Mouse (Mus musculus): ENCODE data around the gene Cmtr1.

DNA sequence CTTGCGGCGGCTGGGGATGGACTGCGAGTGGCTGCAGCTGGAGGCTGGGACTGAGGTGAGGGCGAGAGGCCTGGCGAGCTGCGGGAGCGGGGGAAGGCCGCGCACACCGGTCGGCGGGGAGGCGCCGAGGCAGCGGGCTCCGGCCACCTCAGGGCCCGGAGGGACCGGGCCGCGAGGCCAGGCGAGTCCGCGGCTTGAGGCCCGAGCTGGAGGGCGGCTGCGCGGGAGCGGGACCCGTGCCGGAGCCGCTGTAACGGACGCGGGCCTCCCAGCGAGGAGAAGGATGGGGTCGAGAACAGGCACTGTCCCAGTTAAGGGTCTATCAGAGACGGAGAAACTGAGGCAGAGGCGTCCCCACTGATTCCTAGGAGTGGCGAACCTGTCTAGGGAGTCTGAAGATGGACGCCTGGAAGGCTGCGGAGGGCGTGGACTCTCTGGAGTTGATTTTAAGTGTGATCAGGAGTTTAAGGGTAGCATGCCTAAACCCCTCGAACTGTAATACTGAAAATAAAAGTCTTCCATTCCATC lies 45.3 kb upstream of the Cmtr1 start:
- TF ChIP-seq CTCF (conservative IDR thresholded peaks at IDR 0.05; ENCODE audit: insufficient read depth, insufficient read length, low read depth, low read length) (no peak), POLR2A (IDR thresholded peaks at IDR 0.05; ENCODE audit: low read depth, low read length) (no peak)

Measured in kidney, adult 2 months (tissue).